Mouse (Mus musculus) urinary bladder, postnatal 36 days (tissue): ENCODE measurements around the gene Nova2.
A peak's percentile ranks its signal among the peaks of the same experiment; 100 is the strongest.

Experiments used
- DNase-seq, 2 experiments: peaks; one replicate each; pipeline ENCODE4 v3.0.0; 2022; ENCODE audit warnings: low spot score in 2 of 2, mixed read lengths in 1 of 2

Gene Nova2

GRCm38 (mm10) chr7:18925162-18925938, at the start of gene Nova2:
Gene Nova2 (plus strand): TSS chr7:18925888.
- peak; percentile 8 to 72 for DNase-seq

- no peak for DNase-seq
Measured at GRCm38 (mm10) chr7:18878691-18879090, 47.0 kb upstream of the Nova2 start.

- DNase-seq = no peak
Measured at GRCm38 (mm10) chr7:18883991-18884744, 41.5 kb upstream of the Nova2 start.

- DNase-seq = no peak
Measured at GRCm38 (mm10) chr7:18884745-18885422, 40.8 kb upstream of the Nova2 start.

GRCm38 (mm10) chr7:18886963-18887362, 38.7 kb upstream of the Nova2 start:
- DNase-seq = no peak

- DNase-seq = no peak
Measured at GRCm38 (mm10) chr7:18890848-18891247, 34.8 kb upstream of the Nova2 start.

GRCm38 (mm10) chr7:18891872-18892599, 33.7 kb upstream of the Nova2 start:
- DNase-seq = peak; percentile 74 to 84

GRCm38 (mm10) chr7:18893009-18893408, 32.7 kb upstream of the Nova2 start:
- DNase-seq = no peak

GRCm38 (mm10) chr7:18893651-18894430, 31.8 kb upstream of the Nova2 start:
- peak; percentile 45 to 63 for DNase-seq

- DNase-seq = no peak
Measured at GRCm38 (mm10) chr7:18896536-18896935, 29.2 kb upstream of the Nova2 start.

- no peak for DNase-seq
Measured at GRCm38 (mm10) chr7:18900513-18900912, 25.2 kb upstream of the Nova2 start.

- DNase-seq = no peak
Measured at GRCm38 (mm10) chr7:18902486-18902885, 23.2 kb upstream of the Nova2 start.

GRCm38 (mm10) chr7:18904971-18905370, 20.7 kb upstream of the Nova2 start:
- no peak for DNase-seq

GRCm38 (mm10) chr7:18909797-18910196, 15.9 kb upstream of the Nova2 start:
- DNase-seq = no peak

- peak; percentile 97 to 98 for DNase-seq
Measured at GRCm38 (mm10) chr7:18910241-18910831, 15.4 kb upstream of the Nova2 start, which contains the start of gene Ccdc61. Gene Ccdc61 (minus strand): TSS chr7:18910415.

- DNase-seq = no peak
Measured at GRCm38 (mm10) chr7:18916254-18916653, 9.4 kb upstream of the Nova2 start.

- no peak for DNase-seq
Measured at GRCm38 (mm10) chr7:18917931-18918330, 7.8 kb upstream of the Nova2 start.

GRCm38 (mm10) chr7:18921069-18921468, 4.6 kb upstream of the Nova2 start:
- peak in 1 of 2 experiments; percentile 63 for DNase-seq

- no peak for DNase-seq
Measured at GRCm38 (mm10) chr7:18922807-18923206, 2.9 kb upstream of the Nova2 start.

GRCm38 (mm10) chr7:18923267-18923666, 2.4 kb upstream of the Nova2 start:
- DNase-seq = no peak
